Comparison of ENCODE assay signal across 8 mouse cellular contexts in the genomic region with DNA sequence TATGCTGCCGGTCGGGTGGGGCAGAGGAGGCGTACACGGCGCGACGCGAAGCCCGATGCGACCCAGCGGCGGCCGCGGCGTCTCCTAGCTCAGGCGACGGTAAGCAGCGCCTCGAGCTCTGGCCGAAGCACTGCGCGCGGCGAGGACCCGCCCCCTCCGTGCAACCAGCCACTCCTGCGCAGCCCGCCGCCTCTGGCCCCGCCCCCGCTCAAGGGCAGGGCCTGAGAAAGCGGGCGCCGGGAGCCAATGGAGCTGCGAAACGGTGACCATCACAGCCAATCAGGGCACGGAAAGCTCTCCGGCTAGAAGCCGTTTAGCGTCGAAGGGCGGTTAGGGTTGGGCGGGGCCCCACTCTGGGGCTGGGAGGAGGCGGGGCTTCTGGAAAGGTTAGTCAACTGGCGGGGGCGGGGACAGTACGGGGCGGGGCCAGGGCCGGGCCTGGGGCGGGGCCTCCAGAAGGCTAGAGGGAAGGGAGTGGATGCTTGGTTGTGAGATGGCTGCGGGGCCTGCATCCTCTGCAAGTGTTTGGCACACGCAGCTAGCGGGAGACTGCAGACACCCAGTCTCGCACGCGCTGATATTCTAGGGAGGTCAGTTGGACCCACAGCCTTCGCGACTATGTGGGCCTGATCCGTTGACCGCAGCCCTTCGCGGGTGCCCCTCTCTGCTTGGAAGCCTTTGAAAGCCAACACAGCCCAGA. TPM values are rescaled to one million over a fixed set of nuclear protein-coding genes. Genes with fewer than 3 reads are reported as not detected.
A peak's percentile ranks its signal among the peaks of the same experiment; 100 is the strongest.
DNase-seq lines count a peak whose midpoint lies in the region; ATAC-seq lines count a peak whose summit lies in the region.

A gene (minus strand): TSS at position 98 of the 700 bp plus-strand sequence.

- H3K36me3 ChIP-seq in embryonic facial prominence, embryonic 10.5 days (replicated peaks) = no peaks in the 10 kb centered on the region
- no peaks in the 10 kb centered on the region for H3K36me3 ChIP-seq in intestine, embryonic 15.5 days

- peak within 1 kb of the TSS; percentile 97 for H3K4me2 ChIP-seq in intestine, embryonic 15.5 days (replicated peaks)

- no peaks in the 10 kb centered on the region for H3K9me3 ChIP-seq in embryonic facial prominence, embryonic 10.5 days
- H3K9me3 ChIP-seq in intestine, embryonic 15.5 days = no peaks in the 10 kb centered on the region

- H3K27me3 ChIP-seq in embryonic facial prominence, embryonic 10.5 days (replicated peaks; ENCODE audit: low read depth, poor library complexity, severe bottlenecking) = no peaks in the 10 kb centered on the region
- no peaks in the 10 kb centered on the region for H3K27me3 ChIP-seq in intestine, embryonic 15.5 days (replicated peaks)

- H3K4me1 ChIP-seq in embryonic facial prominence, embryonic 10.5 days = peaks cover 64% of the 10 kb centered on the region
- peaks cover 27% of the 10 kb centered on the region for H3K4me1 ChIP-seq in intestine, embryonic 15.5 days (replicated peaks)

- 2% methylated on average over 62 of the region's 62 CpGs for WGBS in embryonic facial prominence, embryonic 10.5 days
- WGBS in intestine, embryonic 15.5 days = 2% methylated on average over 61 of the region's 62 CpGs

- peak; percentile 99 for DNase-seq in adrenal gland, postnatal 14 days
- DNase-seq in embryonic facial prominence, embryonic 10.5 days (ENCODE audit: low spot score) = peak; percentile 99
- peak; percentile 95 to 97 for DNase-seq in gastrocnemius, postnatal 4 days (ENCODE audit: low spot score in 2 of 2)
- peak; percentile 98 to 99 for DNase-seq in left cerebral cortex, postnatal 14 days (ENCODE audit: low spot score in 2 of 2)
- DNase-seq in mesoderm, embryonic 11.5 days (ENCODE audit: low read depth, low spot score) = peak; percentile 99
- DNase-seq in right cerebral cortex, postnatal 25 days = peak; percentile 98
- DNase-seq in urinary bladder, postnatal 36 days (ENCODE audit: low spot score in 2 of 2) = peak; percentile 94 to 97

- peak within 1 kb of the TSS; percentile 86 for H3K27ac ChIP-seq in embryonic facial prominence, embryonic 10.5 days (replicated peaks)
- peak within 1 kb of the TSS; percentile 54; the same call in 1 of the 2 replicates for H3K27ac ChIP-seq in intestine, embryonic 15.5 days

- intact Hi-C loops in left cerebral cortex, postnatal 14 days (cut with DNase I) = no loop called here

- ATAC-seq in intestine, embryonic 15.5 days = peak; percentile 99

- H3K9ac ChIP-seq in intestine, embryonic 15.5 days = peak within 1 kb of the TSS; percentile 75

- H3K4me3 ChIP-seq in embryonic facial prominence, embryonic 10.5 days = peak within 1 kb of the TSS; percentile 73
- peak within 1 kb of the TSS; percentile 63 for H3K4me3 ChIP-seq in intestine, embryonic 15.5 days (replicated peaks)

RNA-seq across cellular contexts. Expression of the gene that starts here (rescaled TPM):
- total RNA-seq in adrenal gland, postnatal 14 days (2021) = 32.3 and 33.7 TPM in 2 replicates
- polyA plus RNA-seq in embryonic facial prominence, embryonic 10.5 days (2016; fragmentation: Nextera tagmentation; extraction: Ambion mirVana) = 57.7 and 66.2 TPM in 2 replicates
- total RNA-seq in gastrocnemius, postnatal 4 days (2021) = 10 to 100 TPM; 10.3 to 10.9 TPM
- polyA plus RNA-seq in intestine, embryonic 15.5 days (2015; fragmentation: Nextera tagmentation; extraction: Ambion mirVana) = 43.5 and 44.1 TPM in 2 replicates
- 10 to 100 TPM; 63.0 to 69.9 TPM for total RNA-seq in left cerebral cortex, postnatal 14 days (2021)

Comparison
In these comparisons a context has a peak if more than half of its experiments do, and no peak if none do; other contexts are left out.
1. Peak in every context shown above with its lines: DNase-seq, ATAC-seq, H3K4me3 ChIP-seq and H3K27ac ChIP-seq.